Mouse (Mus musculus): ENCODE measurements around the gene Med27. TPM values are rescaled to one million over a fixed set of nuclear protein-coding genes. Genes with fewer than 3 reads are reported as not detected.
A peak's percentile ranks its signal among the peaks of the same experiment; 100 is the strongest.

Gene Med27
- polyA plus RNA-seq, 1 experiment from 2014 or later = 68.4 TPM

GRCm38 (mm10) chr2:29563986-29564385 lies 217.4 kb downstream of the Med27 start:
- WGBS = 78% methylated on average over 7 of the region's 7 CpGs
- Histone ChIP-seq H3K27me3 (ENCODE audit: control insufficient read depth, insufficient read depth, low read length) (no peaks in the 10 kb centered on the region), H3K4me3 (ENCODE audit: low read depth, low read length) (no peak overlapping the region), H3K4me2 (no peak overlapping the region), H3K27ac (ENCODE audit: low read depth, low read length) (no peak overlapping the region; the same call in 1 of the 2 replicates), H3K9me3 (ENCODE audit: control insufficient read depth, low read length) (no peaks in the 10 kb centered on the region), H3K4me1 (ENCODE audit: control insufficient read depth, insufficient read depth, low read length) (peaks cover 11% of the 10 kb centered on the region), H3K36me3 (ENCODE audit: control insufficient read depth, insufficient read depth, low read length) (no peaks in the 10 kb centered on the region), H3K9ac (ENCODE audit: low read length) (no peak overlapping the region)
- DNase-seq (ENCODE audit: low spot score, missing footprints) = no peak
- no peak for ATAC-seq (ENCODE audit: low FRiP score)

- Histone ChIP-seq H3K27ac (ENCODE audit: low read depth, low read length) (peak overlapping the region; percentile 15), H3K9ac (ENCODE audit: low read length) (no peak overlapping the region; the same call in 1 of the 2 replicates), H3K9me3 (ENCODE audit: control insufficient read depth, low read length) (no peaks in the 10 kb centered on the region), H3K4me3 (ENCODE audit: low read depth, low read length) (no peak overlapping the region), H3K4me1 (ENCODE audit: control insufficient read depth, insufficient read depth, low read length) (peaks cover 11% of the 10 kb centered on the region), H3K36me3 (ENCODE audit: control insufficient read depth, insufficient read depth, low read length) (no peaks in the 10 kb centered on the region), H3K27me3 (ENCODE audit: control insufficient read depth, insufficient read depth, low read length) (no peaks in the 10 kb centered on the region), H3K4me2 (peak overlapping the region; percentile 10; the same call in 1 of the 2 replicates)
- WGBS = 4% methylated on average over 17 of the region's 17 CpGs
- ATAC-seq (ENCODE audit: low FRiP score) = peak; percentile 63; the same call in 1 of the 2 replicates
- DNase-seq (ENCODE audit: low spot score, missing footprints) = peak; percentile 90
Measured at GRCm38 (mm10) chr2:29565570-29566433, 219.2 kb downstream of the Med27 start.

- Histone ChIP-seq H3K4me1 (ENCODE audit: control insufficient read depth, insufficient read depth, low read length) (peaks cover 32% of the 10 kb centered on the region), H3K27ac (ENCODE audit: low read depth, low read length) (0 out of 2 replicates have a peak overlapping the region, but pooled peaks have one; percentile 56)
- WGBS = 75% methylated on average over 9 of the region's 9 CpGs
Measured at GRCm38 (mm10) chr2:29571921-29572700, 225.5 kb downstream of the Med27 start.

GRCm38 (mm10) chr2:29572811-29573427 lies 226.3 kb downstream of the Med27 start:
- Histone ChIP-seq H3K9me3 (ENCODE audit: control insufficient read depth, low read length) (no peaks in the 10 kb centered on the region), H3K27me3 (ENCODE audit: control insufficient read depth, insufficient read depth, low read length) (no peaks in the 10 kb centered on the region), H3K27ac (ENCODE audit: low read depth, low read length) (peak overlapping the region; percentile 56), H3K36me3 (ENCODE audit: control insufficient read depth, insufficient read depth, low read length) (no peaks in the 10 kb centered on the region), H3K9ac (ENCODE audit: low read length) (no peak overlapping the region; the same call in 1 of the 2 replicates), H3K4me1 (ENCODE audit: control insufficient read depth, insufficient read depth, low read length) (peaks cover 32% of the 10 kb centered on the region), H3K4me2 (0 out of 2 replicates have a peak overlapping the region, but pooled peaks have one; percentile 2), H3K4me3 (ENCODE audit: low read depth, low read length) (no peak overlapping the region)
- ATAC-seq (ENCODE audit: low FRiP score) = no peak
- WGBS = 41% methylated on average over 5 of the region's 5 CpGs
- DNase-seq (ENCODE audit: low spot score, missing footprints) = peak; percentile 84

More at GRCm38 (mm10) chr2:29571921-29572700, 225.5 kb downstream of the Med27 start:
- no peaks in the 10 kb centered on the region for H3K36me3 ChIP-seq (ENCODE audit: control insufficient read depth, insufficient read depth, low read length)
- no peak overlapping the region for H3K4me2 ChIP-seq
- DNase-seq (ENCODE audit: low spot score, missing footprints) (peak; percentile 74), ATAC-seq (ENCODE audit: low FRiP score) (no peak)
- no peak overlapping the region for H3K4me3 ChIP-seq (ENCODE audit: low read depth, low read length)
- no peak overlapping the region for H3K9ac ChIP-seq (ENCODE audit: low read length)
- no peaks in the 10 kb centered on the region for H3K27me3 ChIP-seq (ENCODE audit: control insufficient read depth, insufficient read depth, low read length)
- no peaks in the 10 kb centered on the region for H3K9me3 ChIP-seq (ENCODE audit: control insufficient read depth, low read length)

- Histone ChIP-seq H3K4me3 (ENCODE audit: low read depth, low read length) (no peak overlapping the region), H3K4me2 (no peak overlapping the region), H3K4me1 (ENCODE audit: control insufficient read depth, insufficient read depth, low read length) (peaks cover 32% of the 10 kb centered on the region), H3K36me3 (ENCODE audit: control insufficient read depth, insufficient read depth, low read length) (no peaks in the 10 kb centered on the region), H3K9ac (ENCODE audit: low read length) (peak overlapping the region; percentile 4; the same call in 1 of the 2 replicates), H3K27me3 (ENCODE audit: control insufficient read depth, insufficient read depth, low read length) (no peaks in the 10 kb centered on the region), H3K9me3 (ENCODE audit: control insufficient read depth, low read length) (no peaks in the 10 kb centered on the region), H3K27ac (ENCODE audit: low read depth, low read length) (peak overlapping the region; percentile 74)
- ATAC-seq (ENCODE audit: low FRiP score) = 0 out of 2 replicates have a peak, but pooled peaks have one; percentile 26
- WGBS = 7% methylated on average over 5 of the region's 5 CpGs
- DNase-seq (ENCODE audit: low spot score, missing footprints) = peak; percentile 98
Measured at GRCm38 (mm10) chr2:29573591-29573990, 227.0 kb downstream of the Med27 start.

GRCm38 (mm10) chr2:29574187-29574586 lies 227.6 kb downstream of the Med27 start:
- Histone ChIP-seq H3K9ac (ENCODE audit: low read length) (no peak overlapping the region), H3K4me3 (ENCODE audit: low read depth, low read length) (no peak overlapping the region), H3K36me3 (ENCODE audit: control insufficient read depth, insufficient read depth, low read length) (no peaks in the 10 kb centered on the region), H3K27ac (ENCODE audit: low read depth, low read length) (peak overlapping the region; percentile 74), H3K27me3 (ENCODE audit: control insufficient read depth, insufficient read depth, low read length) (no peaks in the 10 kb centered on the region), H3K4me1 (ENCODE audit: control insufficient read depth, insufficient read depth, low read length) (peaks cover 32% of the 10 kb centered on the region), H3K9me3 (ENCODE audit: control insufficient read depth, low read length) (no peaks in the 10 kb centered on the region), H3K4me2 (no peak overlapping the region)
- WGBS = 7% methylated on average over 11 of the region's 11 CpGs
- DNase-seq (ENCODE audit: low spot score, missing footprints) (peak; percentile 85), ATAC-seq (ENCODE audit: low FRiP score) (peak; percentile 61)

Small RNAs within 50 kb of the gene (microRNA-seq; reads per million reads assigned to microRNA genes)
- gene Mir133c = not detected

Other genes starting within 250 kb of the Med27 start
- gene Setx, start 222.6 kb upstream of the Med27 start, polyA plus RNA-seq (2014; fragmentation: Nextera tagmentation; extraction: Ambion mirVana) = 11.0 and 11.2 TPM in 2 replicates
- 3.1 and 4.6 TPM in 2 replicates for gene Ntng2, start 93.8 kb upstream of the Med27 start, polyA plus RNA-seq (2014; fragmentation: Nextera tagmentation; extraction: Ambion mirVana)

Data from midbrain, embryonic 11.5 days (tissue).